Mouse (Mus musculus) liver, adult (tissue): ENCODE measurements around the gene Madd.

Source experiments
- GATA4 ChIP-seq: IDR thresholded peaks from 2 replicates; pipeline ENCODE4 v1.6.1; 2014; ENCODE audit warnings: mild to moderate bottlenecking, low read length; ENCODE audit not compliant: insufficient replicate concordance

The Madd gene

GRCm38 (mm10) chr2:91183148-91183513 lies 506 bp downstream of the Madd start:
- no peak for TF ChIP-seq GATA4

- no peak for TF ChIP-seq GATA4
These were observed 1.1 kb downstream of the Madd start for GRCm38 (mm10) chr2:91182405-91183147.

DNA sequence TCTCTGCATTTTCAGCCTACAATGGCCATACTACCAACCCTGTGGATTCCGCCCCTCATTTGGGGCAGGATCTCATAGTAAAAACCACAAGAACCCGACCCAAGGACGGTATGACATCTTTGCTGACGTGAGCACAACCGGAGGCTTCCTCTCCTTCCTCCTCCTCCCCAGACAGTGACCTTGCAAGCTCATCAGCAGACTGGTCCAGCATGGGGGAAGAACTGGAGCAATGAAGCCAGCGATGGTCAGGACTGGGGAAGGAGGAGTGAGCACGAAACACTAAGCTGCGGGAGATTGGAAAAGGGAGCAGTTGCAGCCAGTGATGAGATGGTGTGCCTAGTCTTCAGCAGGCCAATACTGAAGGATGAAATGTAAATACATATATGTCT lies 1.6 kb downstream of the Madd start:
- no peak for TF ChIP-seq GATA4

DNA sequence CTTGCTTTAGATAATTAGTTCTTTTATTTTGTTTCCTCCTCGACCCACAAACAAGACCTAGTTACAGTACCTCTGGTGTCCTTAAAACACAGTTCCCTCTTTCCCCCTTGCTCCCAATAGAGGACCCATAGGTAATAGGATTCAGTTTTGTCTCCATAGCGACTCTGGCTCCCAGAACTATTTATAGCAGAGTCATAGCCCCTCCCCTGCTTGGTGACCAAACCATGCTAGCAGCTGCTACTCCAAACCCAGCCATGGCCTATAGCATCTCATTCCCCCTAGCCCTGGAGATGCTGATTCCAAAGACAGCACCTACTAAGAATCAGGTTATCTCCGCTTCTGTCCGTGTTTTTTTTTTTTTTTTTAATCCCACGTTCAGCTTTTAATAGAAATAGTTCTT lies 2.9 kb downstream of the Madd start:
- TF ChIP-seq GATA4, result no peak

GRCm38 (mm10) chr2:91179825-91180224 lies 3.8 kb downstream of the Madd start:
- TF ChIP-seq GATA4, result no peak

DNA sequence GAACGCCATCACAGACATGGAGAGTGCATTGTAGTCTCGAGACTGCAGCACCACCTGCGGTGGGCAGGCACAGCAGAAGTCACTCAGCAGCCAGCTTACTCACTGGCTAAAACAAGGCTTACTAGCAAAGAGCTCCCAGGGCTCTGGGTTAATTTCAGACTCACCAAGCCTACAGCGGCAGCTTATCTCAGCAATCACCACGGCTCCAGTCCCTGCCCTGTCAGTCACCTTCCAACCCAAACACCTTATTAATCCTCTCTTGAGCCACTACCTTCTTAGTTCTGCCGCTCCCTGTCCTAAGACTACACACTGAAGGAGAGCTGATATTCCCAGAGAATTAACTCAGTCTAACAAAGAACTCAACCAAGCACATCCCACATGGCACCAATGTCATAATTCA lies 7.4 kb downstream of the Madd start:
- no peak for TF ChIP-seq GATA4

DNA sequence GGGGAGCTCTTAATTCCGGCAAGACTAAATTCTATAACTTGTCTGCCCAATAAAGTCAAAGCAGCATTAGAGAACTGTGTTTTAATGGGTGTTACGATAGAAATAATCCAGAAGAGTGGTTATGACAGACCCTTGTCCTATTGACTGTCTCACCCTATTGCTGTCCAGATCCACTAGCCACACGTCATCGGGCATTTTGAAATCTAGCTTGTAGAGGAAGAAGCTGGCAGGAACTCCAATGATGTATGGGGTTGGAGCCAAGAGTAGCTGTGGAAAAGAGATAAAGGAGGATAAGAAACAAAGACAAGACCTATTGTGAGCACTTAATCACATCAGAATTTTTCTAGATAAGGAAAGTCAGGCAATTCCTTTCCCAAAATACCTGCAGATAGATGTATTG lies 8.1 kb downstream of the Madd start:
- no peak for TF ChIP-seq GATA4

DNA sequence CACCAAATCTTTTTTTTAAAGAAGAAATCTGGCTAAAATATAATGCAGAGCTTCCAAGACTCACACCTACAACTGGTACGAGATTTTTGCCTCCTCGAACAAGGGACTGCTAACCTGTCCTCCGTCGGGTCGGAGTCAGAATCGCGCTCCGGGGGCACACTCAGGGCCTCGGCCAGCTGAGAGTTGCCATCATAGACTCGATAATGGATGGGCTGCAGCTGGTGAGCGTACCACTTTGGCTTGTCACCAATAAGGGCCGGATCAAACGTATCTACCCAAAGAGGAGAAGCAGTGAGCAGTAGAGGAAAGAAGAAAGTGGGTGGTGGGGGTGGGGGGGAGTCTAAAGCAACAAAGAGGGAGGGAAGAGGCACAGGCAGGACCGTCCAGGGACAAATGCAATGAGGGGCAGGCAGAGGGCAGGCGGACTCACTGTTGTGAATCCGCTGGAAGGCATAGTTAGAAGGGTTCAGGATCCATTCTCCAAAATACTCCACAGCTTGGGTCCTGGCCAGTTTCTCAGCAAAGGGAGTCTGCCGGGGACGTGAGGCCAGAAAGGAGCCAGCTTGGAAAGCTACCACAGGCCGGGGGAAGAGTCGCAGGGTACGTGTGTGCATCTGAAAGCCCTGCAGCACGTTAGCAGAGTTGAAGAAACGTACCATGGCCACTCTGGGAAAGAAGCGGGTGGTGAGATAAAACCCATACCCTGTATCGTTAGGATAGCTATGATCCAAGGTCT lies 13.9 kb downstream of the Madd start:
- TF ChIP-seq GATA4, result no peak

GRCm38 (mm10) chr2:91167629-91168028 lies 16.0 kb downstream of the Madd start:
- TF ChIP-seq GATA4, result no peak

DNA sequence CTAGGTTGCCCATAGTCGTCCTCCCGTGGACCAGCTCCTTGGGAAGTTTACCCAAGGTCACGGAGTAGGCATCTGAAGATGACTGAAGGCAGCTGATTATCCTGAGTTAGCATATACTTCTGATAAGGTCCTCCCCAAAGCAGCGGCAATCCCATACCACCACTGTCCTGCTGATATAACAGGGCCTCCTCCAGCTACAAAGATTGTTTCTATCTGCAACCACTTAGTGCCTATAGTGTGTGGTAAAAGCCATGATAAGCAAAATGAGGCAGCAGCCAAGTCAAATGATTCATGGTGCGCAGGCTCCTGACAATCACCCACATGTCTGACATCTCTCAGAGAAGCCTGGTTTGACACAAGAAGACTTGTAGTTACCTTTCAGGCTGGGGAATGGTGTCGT lies 18.6 kb downstream of the Madd start:
- no peak for TF ChIP-seq GATA4

DNA sequence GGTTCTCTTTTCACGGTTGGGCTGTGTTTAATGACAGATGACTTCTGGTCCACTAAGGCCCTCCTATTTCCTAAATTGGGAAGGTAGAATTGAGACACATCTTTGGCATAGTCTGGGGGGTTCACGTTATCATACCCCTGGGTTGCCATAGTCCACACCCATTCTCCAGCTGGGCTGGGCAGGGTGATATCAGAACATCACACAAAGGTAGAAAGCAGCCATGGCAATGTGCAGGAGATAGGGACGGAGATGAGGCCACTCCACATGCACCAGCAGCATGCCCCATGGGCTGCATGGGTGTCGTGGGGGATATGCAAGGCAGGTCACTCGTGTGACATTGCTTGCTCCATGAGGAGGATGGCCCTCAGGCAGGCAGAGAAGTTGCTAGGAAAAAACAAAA lies 20.1 kb downstream of the Madd start:
- no peak for TF ChIP-seq GATA4

GRCm38 (mm10) chr2:91162952-91163351 lies 20.7 kb downstream of the Madd start:
- TF ChIP-seq GATA4, result no peak

DNA sequence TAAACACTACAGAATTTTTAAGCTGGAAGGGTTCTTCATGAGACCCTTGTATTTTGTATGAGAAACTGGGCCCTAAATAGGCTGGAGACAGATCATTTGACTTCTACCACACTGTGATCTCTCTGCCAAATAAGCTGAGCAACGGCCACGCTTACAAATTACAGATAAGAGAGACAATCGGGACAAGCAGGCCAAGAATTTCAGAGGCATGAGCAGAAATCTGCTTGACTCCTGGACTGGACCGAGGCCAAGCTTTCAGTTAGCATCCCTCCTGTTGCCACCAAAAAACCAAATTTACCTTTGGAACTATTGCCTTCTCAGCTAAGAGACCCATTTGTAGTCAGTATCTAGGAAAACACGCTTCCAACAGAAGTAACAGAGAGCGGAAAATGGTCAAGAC lies 23.0 kb downstream of the Madd start:
- TF ChIP-seq GATA4, result peak; percentile 78; the same call in 1 of the 2 replicates

DNA sequence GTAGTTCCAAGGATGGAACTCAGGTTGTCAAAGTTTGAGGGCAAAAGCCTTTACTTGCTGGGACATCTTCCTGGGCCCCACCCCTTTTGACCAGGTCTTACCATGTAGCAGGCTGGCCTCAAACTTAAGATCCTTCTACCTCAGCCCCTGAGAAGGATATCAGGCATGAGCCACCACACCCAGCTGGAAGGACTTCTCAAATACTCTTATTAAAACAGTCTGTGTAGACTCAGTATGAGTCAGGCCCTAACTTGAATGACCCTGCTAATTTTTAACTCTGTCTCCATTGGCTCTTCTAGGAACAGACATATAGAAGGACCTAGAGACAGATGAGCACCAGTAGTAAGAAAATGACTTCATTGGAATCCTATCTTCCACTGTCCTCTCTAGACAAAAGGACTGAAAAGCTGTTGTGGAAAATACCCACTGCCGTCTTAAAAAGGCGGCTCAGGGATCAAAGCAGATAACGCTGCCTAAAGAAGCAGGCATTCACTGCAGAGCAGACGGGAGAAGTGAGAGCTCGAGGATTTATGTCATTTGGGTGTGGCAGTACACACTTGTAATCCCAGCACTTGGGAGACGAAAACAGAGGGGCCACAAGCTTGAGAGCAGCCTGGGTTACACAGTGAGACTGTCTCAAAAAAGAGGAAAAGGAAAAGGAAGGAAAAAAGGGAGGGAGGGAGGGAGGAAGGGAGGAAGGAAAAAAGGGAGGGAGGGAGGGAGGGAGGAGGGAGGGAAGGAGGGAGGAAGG lies 26.5 kb downstream of the Madd start:
- no peak for TF ChIP-seq GATA4

GRCm38 (mm10) chr2:91154091-91154490 lies 29.5 kb downstream of the Madd start:
- no peak for TF ChIP-seq GATA4

GRCm38 (mm10) chr2:91152885-91153377 lies 30.7 kb downstream of the Madd start:
- TF ChIP-seq GATA4, result peak; percentile 91
